Mouse (Mus musculus) neutrophil, adult 59 days (primary cell): ENCODE measurements around the gene Muc16. TPM values are rescaled to one million over a fixed set of nuclear protein-coding genes. Genes with fewer than 3 reads are reported as not detected.

ENCODE experiments used
- total RNA-seq, 2 experiments: library from RNA; stranded (reverse); gene quantifications; 1 replicate in 1 of 2; 2 replicates in 1 of 2; pipeline ENCODE4 v1.2.4; 2023

The Muc16 gene
- not detected for total RNA-seq

DNA sequence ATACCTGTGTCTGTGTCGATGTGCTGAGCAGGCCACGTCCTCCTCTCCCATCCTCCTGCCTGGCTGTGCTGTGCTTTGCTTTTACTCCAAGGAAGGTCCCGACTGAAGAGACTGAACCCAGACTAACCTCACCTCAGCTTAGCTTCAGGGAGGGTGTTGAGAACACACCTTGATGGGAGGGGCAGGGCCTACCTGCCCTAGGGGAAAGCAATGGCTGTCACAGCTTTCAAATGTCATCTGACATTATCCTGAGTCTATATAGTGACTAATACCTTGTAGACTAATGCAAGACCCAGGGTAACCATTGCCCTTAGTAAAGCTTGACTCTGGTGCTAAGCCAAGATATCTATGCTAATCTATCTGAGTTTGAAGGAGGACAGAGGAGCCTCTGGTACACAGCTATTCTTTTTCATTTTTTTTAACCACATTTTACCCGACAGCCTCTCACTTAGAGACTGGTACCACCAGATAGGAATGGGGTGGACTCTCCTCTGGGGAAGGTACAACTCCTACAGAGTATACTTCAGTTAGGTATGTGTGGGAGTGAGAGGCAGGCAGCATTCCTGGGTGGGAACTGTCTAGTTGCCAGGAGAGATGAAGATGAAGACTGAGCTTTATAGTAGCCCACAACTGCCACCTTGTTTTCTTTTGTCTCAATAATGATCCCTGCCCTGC lies at the start of gene Muc16:
Muc16 (minus strand) TSS at position 51 of the 675 bp plus-strand sequence.

GRCm38 (mm10) chr9:18478168-18478567 lies 196.2 kb downstream of the Muc16 start, which contains the start of the genes Zfp558 and Mbd3l1:
Gene Zfp558, minus strand, starts transcription at chr9:18478268.
Gene Mbd3l1, plus strand, starts transcription at chr9:18478359.

Other genes starting within 250 kb of the Muc16 start
- not detected for gene Mbd3l2, start 243.9 kb downstream of the Muc16 start, total RNA-seq
- gene Zfp558, start 196.3 kb downstream of the Muc16 start, total RNA-seq, result under 1 TPM in 1 of 2 experiments, not detected in 1; 0.79 TPM
- not detected for gene Mbd3l1, start 196.2 kb downstream of the Muc16 start, total RNA-seq
- gene Olfr24, start 89.5 kb upstream of the Muc16 start, total RNA-seq, result not detected
- not detected for gene Olfr828, start 145.0 kb upstream of the Muc16 start, total RNA-seq
- not detected for gene Olfr829, start 180.4 kb upstream of the Muc16 start, total RNA-seq
- not detected for gene Olfr830, start 200.2 kb upstream of the Muc16 start, total RNA-seq